In genomic region chr4:98722454-98722853, GRCm38 (mm10) we compare ENCODE assay signal across 9 mouse cellular contexts. TPM values are rescaled to one million over a fixed set of nuclear protein-coding genes. Genes with fewer than 3 reads are reported as not detected.
DNase-seq lines count a peak whose midpoint lies in the region; ATAC-seq and TF ChIP-seq lines count a peak whose summit lies in the region.
"Had no signal": no experiment of that assay in that cellular context is flagged by ENCODE, and none has a peak within 500 bp of the region (broad histone marks: within the 10 kb centered on the region; RNA-seq: fewer than 3 reads in every experiment).

No protein-coding gene starts in this region.

- 11% methylated on average over 8 of the region's 8 CpGs for WGBS in heart, embryonic 10.5 days
- 23% methylated on average over 8 of the region's 8 CpGs for WGBS in spleen, adult 2 months

- H3K4me1 ChIP-seq in heart, embryonic 10.5 days, result peaks cover 12% of the 10 kb centered on the region
- no peaks in the 10 kb centered on the region for H3K4me1 ChIP-seq in spleen, adult 2 months (ENCODE audit: control insufficient read depth, insufficient read depth, insufficient read length)

- TF ChIP-seq POLR2A in spleen, adult 2 months (IDR thresholded peaks at IDR 0.05; ENCODE audit: low read depth, low read length), result no peak

- H3K27me3 ChIP-seq in heart, embryonic 10.5 days (ENCODE audit: insufficient read depth, poor library complexity, severe bottlenecking), result peaks cover 17% of the 10 kb centered on the region
- H3K27me3 ChIP-seq in spleen, adult 2 months (ENCODE audit: control insufficient read depth, insufficient read depth, low read length), result peaks cover 2% of the 10 kb centered on the region; the same call in 1 of the 2 replicates
- H3K27me3 ChIP-seq: CH12.LX had no signal

- DNase-seq in heart, embryonic 10.5 days (ENCODE audit: low spot score), result peak; percentile 82
- no peak for DNase-seq in heart, adult 8-10 months (ENCODE audit: low spot score)
- peak; percentile 67 for DNase-seq in adrenal gland, postnatal 25 days
- DNase-seq in embryo, embryonic 9.5 days (ENCODE audit: extremely low spot score), result peak; percentile 67
- DNase-seq in heart, postnatal 4 days, result peak; percentile 71
- DNase-seq in layer of hippocampus, postnatal 36 days, result peak; percentile 36 to 44
- DNase-seq in spleen, adult 2 months (ENCODE audit: low read depth in 1 of 2, low spot score in 2 of 2), result peak; percentile 7 to 39

- peak; percentile 84 for ATAC-seq in megakaryocyte-erythroid progenitor cell, adult 5-6 weeks (replicated peaks; ENCODE audit: low FRiP score, low TSS enrichment, poor library complexity, severe bottlenecking)

- no peak overlapping the region for H3K27ac ChIP-seq in heart, embryonic 10.5 days
- no peak overlapping the region for H3K27ac ChIP-seq in spleen, adult 2 months (ENCODE audit: insufficient read depth, low read length)

- no peaks in the 10 kb centered on the region for H3K9me3 ChIP-seq in heart, embryonic 10.5 days

- H3K4me3 ChIP-seq in heart, embryonic 10.5 days, result no peak overlapping the region
- no peak overlapping the region for H3K4me3 ChIP-seq in spleen, adult 2 months (ENCODE audit: extremely low read depth, insufficient read depth, insufficient read length)

- H3K36me3 ChIP-seq in heart, embryonic 10.5 days, result no peaks in the 10 kb centered on the region
- H3K36me3 ChIP-seq in spleen, adult 2 months (ENCODE audit: control insufficient read depth, insufficient read depth, low read length), result no peaks in the 10 kb centered on the region

- peak; percentile 66; the same call in 1 of the 2 replicates for TF ChIP-seq CTCF in spleen, adult 2 months (IDR thresholded peaks at IDR 0.05; ENCODE audit: extremely low read depth, insufficient read depth, insufficient read length, insufficient replicate concordance)

RNA-seq across cellular contexts. Expression of gene L1td1, which starts 4.1 kb away (rescaled TPM):
- 0.14 and 0.30 TPM in 2 replicates for polyA plus RNA-seq in heart, embryonic 10.5 days (2016; fragmentation: Nextera tagmentation; extraction: Ambion mirVana)
- total RNA-seq in heart, adult 8-10 months (2022), result not detected
- total RNA-seq in adrenal gland, postnatal 25 days (2021), result not detected in 2 replicates
- not detected for total RNA-seq in heart, postnatal 4 days (2021)
- total RNA-seq in layer of hippocampus, postnatal 36 days (2021), result not detected
- not detected in 2 replicates for total RNA-seq in megakaryocyte-erythroid progenitor cell, adult 5-6 weeks (2014; fragmentation: Nextera tagmentation)
- not detected in 2 replicates for total RNA-seq in megakaryocyte-erythroid progenitor cell, adult 5-6 weeks (2017)
- not detected in 2 replicates for polyA plus RNA-seq in spleen, adult 2 months (2012; rRNA removed)
- total RNA-seq: CH12.LX had no signal
